Mouse (Mus musculus): ENCODE results near the gene Dnajb14. TPM values are rescaled to one million over a fixed set of nuclear protein-coding genes. Genes with fewer than 3 reads are reported as not detected.
"Not testable (repeated sequence)": the region's sequence is repeated elsewhere in the genome, so short reads cannot be mapped to it uniquely, and the experiment has no call there.

Gene Dnajb14
- 10 to 100 TPM; 15.3 to 16.3 TPM for total RNA-seq (2021)
- long read RNA-seq, experiment 1, full-length matches to known transcripts: 27 of 30 reads
- long read RNA-seq, experiment 1, partial matches to known transcripts: 2 of 30 reads
- long read RNA-seq, experiment 1, other reads (novel, unspliced or antisense): 1 of 30 reads
- long read RNA-seq, experiment 2, full-length matches to known transcripts: 10 of 11 reads
- long read RNA-seq, experiment 2, partial matches to known transcripts: 0 of 11 reads
- long read RNA-seq, experiment 2, other reads (novel, unspliced or antisense): 1 of 11 reads

GRCm38 (mm10) chr3:137867437-137868093 lies at the start of gene Dnajb14:
Gene Dnajb14 (plus strand): TSS chr3:137867675.
- peak; percentile 83 for DNase-seq

- no peak for DNase-seq
Measured at GRCm38 (mm10) chr3:137818713-137819112, 48.8 kb upstream of the Dnajb14 start.

- DNase-seq: no peak
Measured at GRCm38 (mm10) chr3:137820688-137821467, 46.6 kb upstream of the Dnajb14 start.

GRCm38 (mm10) chr3:137823317-137823716 lies 44.2 kb upstream of the Dnajb14 start:
- DNase-seq: no peak

GRCm38 (mm10) chr3:137827678-137828077 lies 39.8 kb upstream of the Dnajb14 start:
- no peak for DNase-seq

- DNase-seq: no peak
Measured at GRCm38 (mm10) chr3:137831156-137831555, 36.3 kb upstream of the Dnajb14 start.

GRCm38 (mm10) chr3:137833128-137833527 lies 34.3 kb upstream of the Dnajb14 start:
- DNase-seq: no peak

GRCm38 (mm10) chr3:137833698-137834097 lies 33.8 kb upstream of the Dnajb14 start:
- no peak for DNase-seq

- DNase-seq: no peak
Measured at GRCm38 (mm10) chr3:137836543-137836942, 30.9 kb upstream of the Dnajb14 start.

GRCm38 (mm10) chr3:137838160-137838559 lies 29.3 kb upstream of the Dnajb14 start:
- no peak for DNase-seq

- DNase-seq: no peak
Measured at GRCm38 (mm10) chr3:137842944-137843343, 24.5 kb upstream of the Dnajb14 start.

- DNase-seq: no peak
Measured at GRCm38 (mm10) chr3:137844263-137844662, 23.2 kb upstream of the Dnajb14 start.

GRCm38 (mm10) chr3:137846552-137846951 lies 20.9 kb upstream of the Dnajb14 start:
- DNase-seq: no peak

- no peak for DNase-seq
Measured at GRCm38 (mm10) chr3:137848354-137848753, 19.1 kb upstream of the Dnajb14 start.

- DNase-seq: no peak
Measured at GRCm38 (mm10) chr3:137849697-137850096, 17.8 kb upstream of the Dnajb14 start.

GRCm38 (mm10) chr3:137851196-137851595 lies 16.3 kb upstream of the Dnajb14 start:
- no peak for DNase-seq

GRCm38 (mm10) chr3:137853011-137853410 lies 14.5 kb upstream of the Dnajb14 start:
- DNase-seq: not testable (repeated sequence)

- no peak for DNase-seq
Measured at GRCm38 (mm10) chr3:137855328-137855727, 12.1 kb upstream of the Dnajb14 start.

GRCm38 (mm10) chr3:137856061-137856460 lies 11.4 kb upstream of the Dnajb14 start:
- no peak for DNase-seq

- DNase-seq: peak; percentile 49
Measured at GRCm38 (mm10) chr3:137860394-137861170, 6.9 kb upstream of the Dnajb14 start.

- no peak for DNase-seq
Measured at GRCm38 (mm10) chr3:137861436-137861835, 6.0 kb upstream of the Dnajb14 start.

GRCm38 (mm10) chr3:137862600-137862999 lies 4.9 kb upstream of the Dnajb14 start:
- no peak for DNase-seq

Measured in adrenal gland, postnatal 10 days (tissue).